Mouse (Mus musculus) forebrain, embryonic 14.5 days (tissue): Measurements from ENCODE around the gene Ehbp1l1. TPM values are rescaled to one million over a fixed set of nuclear protein-coding genes. Genes with fewer than 3 reads are reported as not detected.
"Not testable (repeated sequence)": the region's sequence is repeated elsewhere in the genome, so short reads cannot be mapped to it uniquely, and the experiment has no call there.

Experiments
- ATAC-seq: fragments of 200-750 bp; cut with Nextera tagmentation; 2 replicates; pipeline ENCODE4 v1.8.0; 2017; ENCODE audit warnings: mild to moderate bottlenecking, moderate library complexity
- DNase-seq: peaks from one replicate; pipeline ENCODE4 v3.0.0-alpha.2; 2015; ENCODE audit warnings: low spot score
- H3K27ac ChIP-seq: fragments of 300-500 bp; sonication (generic); 2 replicates; pipeline ENCODE4 v1.5.1; 2014; ENCODE audit warnings: low read depth, mild to moderate bottlenecking, control low read depth, low read length, moderate library complexity
- H3K27me3 ChIP-seq: fragments of 300-500 bp; sonication (generic); replicated peaks from 2 replicates; pipeline ENCODE4 v1.6.1; 2014; ENCODE audit warnings: low read length, control low read depth, mixed read lengths; ENCODE audit not compliant: control insufficient read depth, insufficient read depth
- H3K36me3 ChIP-seq: fragments of 300-500 bp; sonication (generic); 2 replicates; pipeline ENCODE4 v1.6.1; 2014; ENCODE audit warnings: low read length, control low read depth; ENCODE audit not compliant: control insufficient read depth, insufficient read depth
- H3K4me1 ChIP-seq: fragments of 300-500 bp; sonication (generic); 2 replicates; pipeline ENCODE4 v1.6.1; 2014; ENCODE audit warnings: antibody characterized with exemption, low read length, control low read depth; ENCODE audit not compliant: control insufficient read depth, insufficient read depth
- H3K4me2 ChIP-seq: fragments of 300-500 bp; sonication (generic); 2 replicates; pipeline ENCODE4 v1.6.1; 2014; ENCODE audit warnings: mild to moderate bottlenecking, control low read depth, low read length
- H3K4me3 ChIP-seq: fragments of 300-500 bp; sonication (generic); 2 replicates; pipeline ENCODE4 v1.5.1; 2014; ENCODE audit warnings: low read depth, low read length, control low read depth
- H3K9ac ChIP-seq: fragments of 300-500 bp; sonication (generic); 2 replicates; pipeline ENCODE4 v1.6.1; 2014; ENCODE audit warnings: mild to moderate bottlenecking, low read length, control low read depth, moderate library complexity
- H3K9me3 ChIP-seq: fragments of 300-500 bp; sonication (generic); replicated peaks from 2 replicates; pipeline ENCODE4 v1.6.1; 2016; ENCODE audit warnings: low read length, control low read depth, mixed read lengths; ENCODE audit not compliant: control insufficient read depth
- WGBS: fragments of 180-500 bp; shearing (Covaris S2); extraction: QIAGEN DNeasy Blood & Tissue Kit; methylation state at CpG from one replicate; pipeline ENCODE4 v1.1.7; 2014; 5-methylcytosine and 5-hydroxymethylcytosine counted together
- polyA plus RNA-seq: library from polyadenylated mRNA; unstranded; fragments of >200 nt; fragmentation: Nextera tagmentation; extraction: Ambion mirVana; gene quantifications from 2 replicates; pipeline ENCODE4 v1.2.1, GENCODE M21; 2014

Gene Ehbp1l1
- polyA plus RNA-seq, 1 experiment from 2014 or later: 7.0 TPM

GRCm38 (mm10) chr19:5689088-5689428, 37.1 kb downstream of the Ehbp1l1 start:
- H3K4me3 ChIP-seq: peak overlapping the region; percentile 89
- peaks cover 60% of the 10 kb centered on the region for H3K36me3 ChIP-seq
- H3K4me1 ChIP-seq: peaks cover 21% of the 10 kb centered on the region
- WGBS: 2% methylated on average over 7 of the region's 7 CpGs
- ATAC-seq (no peak), DNase-seq (no peak)
- peak overlapping the region; percentile 61 for H3K27ac ChIP-seq
- H3K4me2 ChIP-seq: peak overlapping the region; percentile 100
- H3K27me3 ChIP-seq: no peaks in the 10 kb centered on the region
- H3K9me3 ChIP-seq: no peaks in the 10 kb centered on the region
- H3K9ac ChIP-seq: peak overlapping the region; percentile 84

GRCm38 (mm10) chr19:5688200-5689087, 37.7 kb downstream of the Ehbp1l1 start, which contains the start of the genes Map3k11 and Pcnx3:
Gene Map3k11 (plus strand): TSS chr19:5688742.
Gene Pcnx3 (minus strand): TSS chr19:5688908.
- H3K4me1 ChIP-seq: peaks cover 21% of the 10 kb centered on the region
- ATAC-seq: peak; percentile 96
- no peaks in the 10 kb centered on the region for H3K9me3 ChIP-seq
- DNase-seq: peak; percentile 99
- peak within 1 kb of the TSS; percentile 100 for H3K4me2 ChIP-seq
- WGBS: under 1% methylated on average over 69 of the region's 69 CpGs
- H3K9ac ChIP-seq: peak within 1 kb of the TSS; percentile 87
- no peaks in the 10 kb centered on the region for H3K27me3 ChIP-seq
- H3K4me3 ChIP-seq: peak within 1 kb of the TSS; percentile 89
- H3K27ac ChIP-seq: peak within 1 kb of the TSS; percentile 78
- H3K36me3 ChIP-seq: peaks cover 60% of the 10 kb centered on the region

DNA sequence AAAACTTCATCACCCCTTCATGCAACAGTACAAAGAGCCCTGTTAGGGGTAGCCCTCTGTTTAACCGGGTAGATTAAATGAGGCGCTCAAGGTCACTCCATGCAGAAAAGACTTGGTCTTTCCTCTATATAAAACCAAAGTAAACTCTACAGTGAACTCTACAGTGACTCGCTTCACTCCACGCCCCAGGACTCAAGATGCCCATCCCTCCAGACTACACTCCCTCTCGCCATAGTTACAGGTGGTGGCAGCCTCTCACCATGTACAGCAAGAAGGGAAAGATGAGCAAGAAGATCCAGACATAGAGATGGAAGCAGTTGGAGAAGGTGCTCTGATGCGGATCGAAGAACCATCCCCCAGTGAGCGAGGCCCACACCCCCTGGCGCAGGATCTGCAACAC, 38.4 kb downstream of the Ehbp1l1 start:
- no peak for DNase-seq
- ATAC-seq: no peak
- Histone ChIP-seq H3K9ac (peak overlapping the region; percentile 87), H3K4me2 (peak overlapping the region; percentile 100), H3K27ac (peak overlapping the region; percentile 68; the same call in 1 of the 2 replicates), H3K4me3 (peak overlapping the region; percentile 89), H3K9me3 (no peaks in the 10 kb centered on the region), H3K27me3 (no peaks in the 10 kb centered on the region), H3K4me1 (peaks cover 21% of the 10 kb centered on the region), H3K36me3 (peaks cover 61% of the 10 kb centered on the region)
- WGBS: 19% methylated on average over 9 of the region's 9 CpGs

DNA sequence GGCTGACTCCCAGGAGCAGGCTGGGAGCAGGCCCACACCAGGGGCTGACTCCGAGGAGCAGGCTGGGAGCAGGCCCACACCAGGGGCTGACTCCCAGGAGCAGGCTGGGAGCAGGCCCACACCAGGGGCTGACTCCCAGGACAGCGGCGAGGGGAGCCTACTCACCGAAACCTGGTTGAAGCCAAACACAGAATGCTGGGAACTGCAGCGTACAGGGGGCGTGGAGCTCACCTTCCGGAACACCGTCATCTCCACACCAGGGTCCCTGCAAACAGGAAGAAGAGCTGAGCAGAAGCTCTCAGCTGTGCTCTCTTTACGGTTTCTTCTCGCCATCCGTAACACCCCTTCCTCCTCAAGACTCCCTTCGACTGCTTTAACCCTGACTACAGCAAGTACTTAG, 39.2 kb downstream of the Ehbp1l1 start:
- not testable (repeated sequence) for H3K9me3 ChIP-seq, H3K4me3 ChIP-seq, H3K27ac ChIP-seq, ATAC-seq, DNase-seq, H3K4me2 ChIP-seq, H3K27me3 ChIP-seq
- H3K9ac ChIP-seq: 0 out of 2 replicates have a peak overlapping the region, but pooled peaks have one; percentile 14
- peaks cover 19% of the 10 kb centered on the region for H3K4me1 ChIP-seq
- H3K36me3 ChIP-seq: peaks cover 64% of the 10 kb centered on the region
- 94% methylated on average over 12 of the region's 12 CpGs for WGBS

DNA sequence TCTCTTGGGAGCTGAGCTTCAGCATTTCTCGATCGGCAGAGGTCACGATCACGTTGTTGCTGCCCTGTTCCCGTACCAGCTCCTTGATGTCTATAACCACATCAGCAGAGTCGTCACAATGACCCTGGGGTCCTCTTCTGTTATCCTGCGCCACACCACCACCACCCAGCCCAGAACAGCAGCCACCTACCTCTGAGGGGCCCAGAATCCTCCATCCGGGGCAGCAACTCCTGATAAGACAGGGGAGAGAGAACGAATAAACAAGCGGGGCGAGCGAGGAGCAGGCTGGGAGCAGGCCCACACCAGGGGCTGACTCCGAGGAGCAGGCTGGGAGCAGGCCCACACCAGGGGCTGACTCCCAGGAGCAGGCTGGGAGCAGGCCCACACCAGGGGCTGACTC, 39.7 kb downstream of the Ehbp1l1 start:
- 97% methylated on average over 13 of the region's 13 CpGs for WGBS
- Histone ChIP-seq H3K36me3 (peaks cover 65% of the 10 kb centered on the region), H3K27me3 (no peaks in the 10 kb centered on the region), H3K4me2 (no peak overlapping the region), H3K27ac (no peak overlapping the region), H3K9ac (no peak overlapping the region), H3K4me1 (peaks cover 19% of the 10 kb centered on the region), H3K4me3 (no peak overlapping the region), H3K9me3 (no peaks in the 10 kb centered on the region)
- ATAC-seq: no peak
- DNase-seq: no peak

GRCm38 (mm10) chr19:5685861-5686260, 40.3 kb downstream of the Ehbp1l1 start:
- WGBS: 94% methylated on average over 11 of the region's 11 CpGs
- H3K27me3 ChIP-seq: no peaks in the 10 kb centered on the region
- no peak overlapping the region for H3K4me3 ChIP-seq
- peaks cover 16% of the 10 kb centered on the region for H3K4me1 ChIP-seq
- ATAC-seq (no peak), DNase-seq (no peak)
- H3K36me3 ChIP-seq: peaks cover 65% of the 10 kb centered on the region
- H3K4me2 ChIP-seq: no peak overlapping the region
- H3K27ac ChIP-seq: no peak overlapping the region
- no peak overlapping the region for H3K9ac ChIP-seq
- no peaks in the 10 kb centered on the region for H3K9me3 ChIP-seq

DNA sequence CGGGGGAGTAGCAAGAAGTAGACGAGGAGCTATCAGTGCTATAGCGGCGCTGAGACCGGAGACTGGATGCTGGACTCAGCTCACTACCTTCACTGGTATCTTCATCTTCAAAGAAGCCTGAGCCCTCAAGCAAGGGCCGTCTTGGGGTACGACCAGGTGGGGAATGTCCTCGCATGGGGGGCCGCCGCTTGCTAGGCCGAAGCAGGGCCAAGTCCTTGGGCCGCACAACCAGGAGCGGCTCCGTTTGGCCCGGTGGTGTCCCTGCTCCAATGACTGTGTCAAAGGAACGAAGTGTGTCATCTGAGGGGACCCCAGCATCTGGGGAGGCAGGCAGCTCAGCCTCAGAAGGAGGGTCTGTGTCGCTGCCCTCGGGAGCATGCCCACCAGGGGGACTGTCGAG, 40.7 kb downstream of the Ehbp1l1 start:
- H3K4me3 ChIP-seq: no peak overlapping the region
- no peaks in the 10 kb centered on the region for H3K9me3 ChIP-seq
- no peaks in the 10 kb centered on the region for H3K27me3 ChIP-seq
- WGBS: 95% methylated on average over 19 of the region's 19 CpGs
- H3K4me1 ChIP-seq: peaks cover 15% of the 10 kb centered on the region
- H3K27ac ChIP-seq: no peak overlapping the region
- DNase-seq: no peak
- no peak overlapping the region for H3K4me2 ChIP-seq
- H3K9ac ChIP-seq: no peak overlapping the region
- ATAC-seq: no peak
- H3K36me3 ChIP-seq: peaks cover 65% of the 10 kb centered on the region

DNA sequence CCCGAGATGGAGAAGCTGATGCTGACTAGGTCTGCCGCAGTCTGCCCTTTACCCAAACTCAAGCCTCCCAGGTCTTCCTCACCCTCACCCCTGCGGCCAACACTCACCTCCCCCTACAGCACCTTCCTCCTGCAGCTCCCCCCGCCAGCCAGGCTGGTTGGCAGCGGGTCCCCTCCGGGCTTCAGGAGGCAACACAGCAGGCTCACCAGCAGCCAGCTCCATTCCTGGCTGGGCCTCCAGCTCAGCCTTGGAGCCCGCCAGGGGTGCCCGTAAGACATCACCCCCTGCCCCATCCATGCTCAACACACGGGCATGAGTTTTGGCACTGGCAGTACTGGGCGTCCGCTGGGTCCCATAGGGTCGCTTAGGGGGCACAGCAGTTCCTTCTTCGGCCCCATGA, 41.1 kb downstream of the Ehbp1l1 start:
- DNase-seq (no peak), ATAC-seq (no peak)
- Histone ChIP-seq H3K27me3 (no peaks in the 10 kb centered on the region), H3K4me2 (no peak overlapping the region), H3K27ac (no peak overlapping the region), H3K9me3 (no peaks in the 10 kb centered on the region), H3K9ac (no peak overlapping the region), H3K4me3 (no peak overlapping the region), H3K4me1 (peaks cover 10% of the 10 kb centered on the region), H3K36me3 (peaks cover 70% of the 10 kb centered on the region)
- WGBS: 94% methylated on average over 13 of the region's 13 CpGs

DNA sequence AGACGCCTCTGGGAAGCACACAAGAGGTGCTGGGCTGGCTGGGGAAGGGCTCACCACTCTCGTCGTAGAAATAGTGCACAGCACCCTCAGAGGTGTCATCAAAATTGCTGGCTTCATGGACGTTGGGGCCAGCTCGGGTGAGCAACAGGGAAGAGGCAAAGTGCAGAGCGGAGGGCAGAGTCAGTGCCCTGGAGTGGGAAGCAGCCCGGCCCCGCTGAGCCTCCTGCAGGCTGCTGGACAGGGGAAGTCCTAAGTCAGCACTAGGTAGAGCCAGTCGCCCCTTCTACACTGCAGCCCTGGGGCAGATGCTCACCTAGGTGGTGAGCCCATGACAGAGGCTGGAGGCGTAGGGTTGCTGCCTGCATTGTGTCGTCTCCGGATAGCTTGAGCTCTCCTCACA, 41.9 kb downstream of the Ehbp1l1 start:
- WGBS: 91% methylated on average over 12 of the region's 12 CpGs
- Histone ChIP-seq H3K9ac (no peak overlapping the region), H3K4me3 (no peak overlapping the region), H3K36me3 (peaks cover 77% of the 10 kb centered on the region), H3K27ac (no peak overlapping the region), H3K4me1 (peaks cover 9% of the 10 kb centered on the region), H3K9me3 (no peaks in the 10 kb centered on the region), H3K4me2 (no peak overlapping the region), H3K27me3 (no peaks in the 10 kb centered on the region)
- ATAC-seq: no peak
- DNase-seq: no peak
